ENCODE assay signal across 12 mouse cellular contexts in the genomic region with DNA sequence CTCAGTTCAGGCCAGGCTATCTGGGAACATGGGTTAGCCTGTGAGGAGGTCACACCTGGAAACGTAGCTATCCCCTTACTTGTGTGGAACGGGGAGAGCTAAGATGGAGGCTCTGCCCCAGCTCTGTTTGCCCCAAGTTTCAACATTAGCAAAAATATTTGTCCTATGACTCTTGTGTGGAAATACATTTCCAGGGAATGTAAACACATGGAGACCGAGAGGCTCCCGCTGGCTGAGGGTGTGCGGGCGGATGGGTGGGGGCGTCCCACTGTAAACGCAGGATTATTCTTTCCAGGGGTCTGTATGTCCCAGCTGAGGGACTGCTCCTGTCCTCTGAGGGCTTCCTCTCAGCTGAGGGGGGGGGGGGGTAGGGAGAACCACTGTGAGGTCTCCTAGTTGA. TPM values are rescaled to one million over a fixed set of nuclear protein-coding genes. Genes with fewer than 3 reads are reported as not detected.
DNase-seq lines count a peak whose midpoint lies in the region; ATAC-seq and TF ChIP-seq lines count a peak whose summit lies in the region.
"Had no signal": no experiment of that assay in that cellular context is flagged by ENCODE, and none has a peak within 500 bp of the region (broad histone marks: within the 10 kb centered on the region; RNA-seq: fewer than 3 reads in every experiment).

No protein-coding gene starts in this region.

- no peak for TF ChIP-seq CTCF in E14TG2a.4 (conservative IDR thresholded peaks at IDR 0.05; ENCODE audit: low read length)
- no peak for TF ChIP-seq CTCF in MEL (IDR thresholded peaks at IDR 0.05 in 2 of 3, conservative IDR thresholded peaks at IDR 0.05 in 1 of 3; ENCODE audit: control insufficient read depth in 1 of 3, insufficient read depth in 1 of 3, low read depth in 2 of 3, low read length in 3 of 3, poor library complexity in 1 of 3, severe bottlenecking in 1 of 3)

- TF ChIP-seq EP300 in MEL (IDR thresholded peaks at IDR 0.05; ENCODE audit: low read depth in 1 of 2, low read length in 2 of 2) = no peak

- H3K4me3 ChIP-seq in hindbrain, embryonic 10.5 days = no peak overlapping the region
- no peak overlapping the region for H3K4me3 ChIP-seq in hindbrain, embryonic 16.5 days (ENCODE audit: low read length)
- H3K4me3 ChIP-seq in E14TG2a.4 (replicated peaks; ENCODE audit: low read length) (peak overlapping the region; percentile 68), MEL (ENCODE audit: control insufficient read depth in 1 of 2, insufficient read depth in 1 of 2, low read depth in 2 of 2, low read length in 2 of 2) (no peak overlapping the region)
- H3K4me3 ChIP-seq in limb, embryonic 12.5 days (replicated peaks) = no peak overlapping the region
- no peak overlapping the region for H3K4me3 ChIP-seq in hindbrain, embryonic 11.5 days (ENCODE audit: low read depth, low read length)
- H3K4me3 ChIP-seq: midbrain, embryonic 13.5 days; neural tube, embryonic 12.5 days had no signal

- no peak for DNase-seq in hindbrain, embryonic 10.5 days (ENCODE audit: low spot score)
- no peak for DNase-seq in MEL (ENCODE audit: low read depth, low spot score)
- DNase-seq in hindbrain, embryonic 11.5 days (ENCODE audit: low spot score) = no peak
- DNase-seq in cerebellum, postnatal 4 days (ENCODE audit: low spot score in 2 of 2) = no peak
- DNase-seq: cerebellum, adult 8-10 months had no signal

- peak overlapping the region; percentile 54 for H3K27ac ChIP-seq in hindbrain, embryonic 10.5 days
- no peak overlapping the region for H3K27ac ChIP-seq in hindbrain, embryonic 16.5 days (ENCODE audit: low read depth, low read length)
- H3K27ac ChIP-seq in MEL (ENCODE audit: control insufficient read depth, low read depth, low read length) = peak overlapping the region; percentile 26
- H3K27ac ChIP-seq in limb, embryonic 12.5 days = peak overlapping the region; percentile 83
- H3K27ac ChIP-seq in hindbrain, embryonic 11.5 days (ENCODE audit: low read depth, low read length) = no peak overlapping the region
- H3K27ac ChIP-seq: hindbrain, embryonic 14.5 days; midbrain, embryonic 13.5 days; neural tube, embryonic 12.5 days had no signal

- no peaks in the 10 kb centered on the region for H3K36me3 ChIP-seq in hindbrain, embryonic 10.5 days
- no peaks in the 10 kb centered on the region for H3K36me3 ChIP-seq in hindbrain, embryonic 16.5 days (ENCODE audit: control insufficient read depth, insufficient read depth, low read length)
- H3K36me3 ChIP-seq in E14TG2a.4 (ENCODE audit: insufficient read depth, low read length) (no peaks in the 10 kb centered on the region; the same call in 1 of the 2 replicates), MEL (ENCODE audit: control insufficient read depth in 1 of 2, insufficient read depth in 2 of 2, low read length in 2 of 2) (peaks cover 0 to 24% of the 10 kb centered on the region in 2 experiments; a peak in 2 of 4 replicates)
- no peaks in the 10 kb centered on the region for H3K36me3 ChIP-seq in limb, embryonic 12.5 days
- no peaks in the 10 kb centered on the region for H3K36me3 ChIP-seq in hindbrain, embryonic 11.5 days (ENCODE audit: control insufficient read depth, insufficient read depth, low read length)
- H3K36me3 ChIP-seq: midbrain, embryonic 13.5 days; neural tube, embryonic 12.5 days had no signal

- TF ChIP-seq RAD21 in MEL (IDR thresholded peaks at IDR 0.05; ENCODE audit: low read depth, low read length) = no peak

- TF ChIP-seq POLR2A in MEL (IDR thresholded peaks at IDR 0.05; ENCODE audit: control insufficient read depth in 1 of 2, insufficient read depth in 1 of 2, low read depth in 1 of 2, low read length in 2 of 2, poor library complexity in 1 of 2) = no peak

- ATAC-seq in hindbrain, embryonic 16.5 days = no peak
- no peak for ATAC-seq in limb, embryonic 12.5 days (ENCODE audit: insufficient number of reproducible peaks, insufficient read depth, low FRiP score, low TSS enrichment, low read depth)
- no peak for ATAC-seq in hindbrain, embryonic 11.5 days (ENCODE audit: low FRiP score)
- ATAC-seq: midbrain, embryonic 13.5 days had no signal

- H3K9ac ChIP-seq in hindbrain, embryonic 16.5 days (ENCODE audit: low read depth, low read length) = no peak overlapping the region
- H3K9ac ChIP-seq in MEL (ENCODE audit: control insufficient read depth, low read depth, low read length, poor library complexity, severe bottlenecking) = peak overlapping the region; percentile 21
- H3K9ac ChIP-seq in limb, embryonic 12.5 days (replicated peaks) = no peak overlapping the region
- no peak overlapping the region for H3K9ac ChIP-seq in hindbrain, embryonic 11.5 days (ENCODE audit: low read depth, low read length)
- H3K9ac ChIP-seq: hindbrain, embryonic 14.5 days; midbrain, embryonic 13.5 days; neural tube, embryonic 12.5 days had no signal

- H3K79me2 ChIP-seq in MEL (ENCODE audit: control insufficient read depth, insufficient read depth, low read length, poor library complexity) = no peaks in the 10 kb centered on the region

- H3K4me2 ChIP-seq in hindbrain, embryonic 16.5 days (ENCODE audit: low read length) = no peak overlapping the region
- H3K4me2 ChIP-seq in limb, embryonic 12.5 days = no peak overlapping the region
- H3K4me2 ChIP-seq in hindbrain, embryonic 11.5 days (replicated peaks; ENCODE audit: low read depth, low read length) = no peak overlapping the region
- H3K4me2 ChIP-seq: hindbrain, embryonic 14.5 days; midbrain, embryonic 13.5 days; neural tube, embryonic 12.5 days had no signal

- H3K27me3 ChIP-seq in hindbrain, embryonic 10.5 days (ENCODE audit: insufficient read depth, poor library complexity, severe bottlenecking) = no peaks in the 10 kb centered on the region
- no peaks in the 10 kb centered on the region for H3K27me3 ChIP-seq in hindbrain, embryonic 16.5 days (replicated peaks; ENCODE audit: control insufficient read depth, insufficient read depth, low read length)
- no peaks in the 10 kb centered on the region for H3K27me3 ChIP-seq in E14TG2a.4 (ENCODE audit: insufficient read depth, low read length)
- H3K27me3 ChIP-seq in MEL (ENCODE audit: control insufficient read depth in 1 of 2, insufficient read depth in 2 of 2, low read length in 2 of 2) = no peaks in the 10 kb centered on the region
- H3K27me3 ChIP-seq in limb, embryonic 12.5 days = no peaks in the 10 kb centered on the region
- no peaks in the 10 kb centered on the region for H3K27me3 ChIP-seq in hindbrain, embryonic 11.5 days (ENCODE audit: control insufficient read depth, insufficient read depth, low read length)
- H3K27me3 ChIP-seq: midbrain, embryonic 13.5 days; neural tube, embryonic 12.5 days had no signal

- peaks cover 36% of the 10 kb centered on the region for H3K4me1 ChIP-seq in hindbrain, embryonic 10.5 days (replicated peaks)
- no peaks in the 10 kb centered on the region for H3K4me1 ChIP-seq in hindbrain, embryonic 16.5 days (ENCODE audit: control insufficient read depth, insufficient read depth, low read depth, low read length)
- H3K4me1 ChIP-seq in E14TG2a.4 (replicated peaks; ENCODE audit: low read depth, low read length) = peaks cover 95% of the 10 kb centered on the region
- H3K4me1 ChIP-seq in MEL (ENCODE audit: control insufficient read depth in 1 of 2, insufficient read depth in 2 of 2, low read length in 2 of 2) = peaks cover 9 to 33% of the 10 kb centered on the region in 2 experiments
- H3K4me1 ChIP-seq in limb, embryonic 12.5 days (replicated peaks) = peaks cover 23% of the 10 kb centered on the region
- H3K4me1 ChIP-seq in hindbrain, embryonic 11.5 days (replicated peaks; ENCODE audit: control insufficient read depth, insufficient read depth, low read length) = no peaks in the 10 kb centered on the region
- H3K4me1 ChIP-seq: midbrain, embryonic 13.5 days had no signal

- WGBS in hindbrain, embryonic 10.5 days = 94% methylated on average over 8 of the region's 8 CpGs
- over 99% methylated on average over 8 of the region's 8 CpGs for WGBS in hindbrain, embryonic 16.5 days
- 94% methylated on average over 8 of the region's 8 CpGs for WGBS in limb, embryonic 12.5 days
- 94% methylated on average over 8 of the region's 8 CpGs for WGBS in hindbrain, embryonic 11.5 days

- H3K9me3 ChIP-seq in hindbrain, embryonic 10.5 days = no peaks in the 10 kb centered on the region
- H3K9me3 ChIP-seq in hindbrain, embryonic 16.5 days (ENCODE audit: control insufficient read depth, low read length) = no peaks in the 10 kb centered on the region
- H3K9me3 ChIP-seq in E14TG2a.4 (ENCODE audit: low read length) (no peaks in the 10 kb centered on the region), MEL (replicated peaks; ENCODE audit: insufficient read depth, low read length) (no peaks in the 10 kb centered on the region)
- no peaks in the 10 kb centered on the region for H3K9me3 ChIP-seq in limb, embryonic 12.5 days
- no peaks in the 10 kb centered on the region for H3K9me3 ChIP-seq in hindbrain, embryonic 11.5 days (ENCODE audit: control insufficient read depth, low read length)
- H3K9me3 ChIP-seq: midbrain, embryonic 13.5 days; neural tube, embryonic 12.5 days had no signal

RNA-seq across cellular contexts. Expression of a gene that starts 8.7 kb away (rescaled TPM):
- 7.2 and 10.8 TPM in 2 replicates for polyA plus RNA-seq in hindbrain, embryonic 10.5 days (2016; fragmentation: Nextera tagmentation; extraction: Ambion mirVana)
- polyA plus RNA-seq in hindbrain, embryonic 16.5 days (2015; fragmentation: Nextera tagmentation; extraction: Ambion mirVana) = 2.2 and 3.5 TPM in 2 replicates
- total RNA-seq in MEL (2012; rRNA removed) = 4.5 and 6.1 TPM in 2 replicates
- polyA plus RNA-seq in MEL (2012; ENCODE audit: insufficient read depth in 1 of 2, insufficient read length in 2 of 2, low read depth in 1 of 2, low replicate concordance in 2 of 2, missing spikeins in 1 of 2) = 10 to 100 TPM in 1 of 2 experiments, not detected in 1; 14.6 TPM
- 20.9 and 22.3 TPM in 2 replicates for polyA plus RNA-seq in limb, embryonic 12.5 days (2016; fragmentation: Nextera tagmentation; extraction: Ambion mirVana)
- 3.3 and 4.4 TPM in 2 replicates for polyA plus RNA-seq in hindbrain, embryonic 11.5 days (2014; fragmentation: Nextera tagmentation; extraction: Ambion mirVana)

RNA-seq across cellular contexts. Expression of a gene that starts 22.8 kb away (rescaled TPM):
- 440 and 510 TPM in 2 replicates for polyA plus RNA-seq in hindbrain, embryonic 10.5 days (2016; fragmentation: Nextera tagmentation; extraction: Ambion mirVana)
- 271 and 282 TPM in 2 replicates for polyA plus RNA-seq in hindbrain, embryonic 16.5 days (2015; fragmentation: Nextera tagmentation; extraction: Ambion mirVana)
- total RNA-seq in MEL (2012; rRNA removed) = 4,335 and 4,916 TPM in 2 replicates
- polyA plus RNA-seq in MEL (2012; ENCODE audit: insufficient read depth in 1 of 2, insufficient read length in 2 of 2, low read depth in 1 of 2, low replicate concordance in 2 of 2, missing spikeins in 1 of 2) = 1,000 to 10,000 TPM in 1 of 2 experiments, 100 to 1,000 TPM in 1; 995 to 1,182 TPM
- 608 and 631 TPM in 2 replicates for polyA plus RNA-seq in limb, embryonic 12.5 days (2016; fragmentation: Nextera tagmentation; extraction: Ambion mirVana)
- 432 and 442 TPM in 2 replicates for polyA plus RNA-seq in hindbrain, embryonic 11.5 days (2014; fragmentation: Nextera tagmentation; extraction: Ambion mirVana)

RNA-seq across cellular contexts. Expression of a gene that starts 38.9 kb away (rescaled TPM):
- polyA plus RNA-seq in hindbrain, embryonic 10.5 days (2016; fragmentation: Nextera tagmentation; extraction: Ambion mirVana) = 12.6 and 16.0 TPM in 2 replicates
- polyA plus RNA-seq in hindbrain, embryonic 16.5 days (2015; fragmentation: Nextera tagmentation; extraction: Ambion mirVana) = 11.1 and 22.2 TPM in 2 replicates
- 9.3 and 10.7 TPM in 2 replicates for total RNA-seq in MEL (2012; rRNA removed)
- polyA plus RNA-seq in MEL (2012; ENCODE audit: insufficient read depth in 1 of 2, insufficient read length in 2 of 2, low read depth in 1 of 2, low replicate concordance in 2 of 2, missing spikeins in 1 of 2) = 10 to 100 TPM in 1 of 2 experiments, not detected in 1; 16.7 TPM
- 20.7 and 23.7 TPM in 2 replicates for polyA plus RNA-seq in limb, embryonic 12.5 days (2016; fragmentation: Nextera tagmentation; extraction: Ambion mirVana)
- polyA plus RNA-seq in hindbrain, embryonic 11.5 days (2014; fragmentation: Nextera tagmentation; extraction: Ambion mirVana) = 14.0 and 16.8 TPM in 2 replicates

RNA-seq across cellular contexts. Expression of a gene that starts 55.3 kb away (rescaled TPM):
- polyA plus RNA-seq in hindbrain, embryonic 10.5 days (2016; fragmentation: Nextera tagmentation; extraction: Ambion mirVana) = 0.18 and 0.55 TPM in 2 replicates
- polyA plus RNA-seq in hindbrain, embryonic 16.5 days (2015; fragmentation: Nextera tagmentation; extraction: Ambion mirVana) = not detected in 2 replicates
- not detected in 2 replicates for total RNA-seq in MEL (2012; rRNA removed)
- not detected for polyA plus RNA-seq in MEL (2012; ENCODE audit: insufficient read depth in 1 of 2, insufficient read length in 2 of 2, low read depth in 1 of 2, low replicate concordance in 2 of 2, missing spikeins in 1 of 2)
- 0.52 and 0.56 TPM in 2 replicates for polyA plus RNA-seq in limb, embryonic 12.5 days (2016; fragmentation: Nextera tagmentation; extraction: Ambion mirVana)
- polyA plus RNA-seq in hindbrain, embryonic 11.5 days (2014; fragmentation: Nextera tagmentation; extraction: Ambion mirVana) = 0.08 TPM in 1 of 2 replicates, not detected in the other
- total RNA-seq: left cerebral cortex, postnatal 25 days had no signal
- polyA plus RNA-seq: hindbrain, embryonic 14.5 days; midbrain, embryonic 13.5 days had no signal

Comparison
In these comparisons a context has a peak if more than half of its experiments do, and no peak if none do; other contexts are left out.
1. H3K27ac ChIP-seq: peak in hindbrain, embryonic 10.5 days (single experiment), MEL (single experiment) and limb, embryonic 12.5 days (single experiment); none in hindbrain, embryonic 16.5 days (single experiment) and hindbrain, embryonic 11.5 days (single experiment).